Mouse (Mus musculus) CH12.LX (cell line): ENCODE measurements around the gene Taok2. TPM values are rescaled to one million over a fixed set of nuclear protein-coding genes. Genes with fewer than 3 reads are reported as not detected.
A peak's percentile ranks its signal among the peaks of the same experiment; 100 is the strongest.

Experiments used
- DNase-seq: peaks from one replicate; pipeline ENCODE4 v3.0.0-alpha.2; 2013; ENCODE audit errors: extremely low read depth
- H3K27ac ChIP-seq: 2 replicates; pipeline ENCODE4 v1.5.1; 2012; ENCODE audit warnings: low read depth, mild to moderate bottlenecking, control low read depth, moderate library complexity; ENCODE audit not compliant: insufficient read depth
- H3K27me3 ChIP-seq: replicated peaks from 2 replicates; pipeline ENCODE3; 2012; ENCODE audit warnings: inconsistent platforms
- H3K36me3 ChIP-seq, 2 experiments: replicated peaks in 1 of 2; 2 replicates each; pipeline versions ENCODE3 to v1.6.1; 2012; ENCODE audit warnings: inconsistent platforms in 1 of 2, low read length in 1 of 2, mild to moderate bottlenecking in 1 of 2, mixed read lengths in 1 of 2, moderate library complexity in 1 of 2; ENCODE audit not compliant: control insufficient read depth in 1 of 2, insufficient read depth in 1 of 2
- H3K4me1 ChIP-seq, 2 experiments: 2 replicates each; pipeline ENCODE4 v1.6.1; 2012; ENCODE audit warnings: inconsistent platforms in 1 of 2, moderate library complexity in 1 of 2; ENCODE audit not compliant: insufficient read depth in 2 of 2, control insufficient read depth in 1 of 2
- H3K4me2 ChIP-seq: 2 replicates; pipeline ENCODE4 v1.6.1; 2012; ENCODE audit warnings: low read depth, mild to moderate bottlenecking, control low read depth; ENCODE audit not compliant: poor library complexity, insufficient read depth, severe bottlenecking
- H3K4me3 ChIP-seq, 3 experiments: fragments of 150-350 bp in 1 of 3; sonication (generic) in 1 of 3; replicated peaks in 1 of 3; 2 replicates each; pipeline versions ENCODE3 to v1.5.1; 2011 to 2012; ENCODE audit warnings: low read depth in 2 of 3, low read length in 2 of 3, mild to moderate bottlenecking in 2 of 3, moderate library complexity in 2 of 3, control low read depth in 1 of 3, improper control_type of control experiment in 1 of 3, inconsistent platforms in 1 of 3, mixed read lengths in 1 of 3; ENCODE audit not compliant: poor library complexity in 1 of 3
- H3K79me2 ChIP-seq: replicated peaks from 2 replicates; pipeline ENCODE4 v1.6.1; 2012; ENCODE audit warnings: mild to moderate bottlenecking, moderate library complexity; ENCODE audit not compliant: control insufficient read depth, poor library complexity, insufficient read depth, severe bottlenecking; ENCODE audit errors: extremely low read depth
- H3K9ac ChIP-seq: 2 replicates; pipeline ENCODE4 v1.6.1; 2012; ENCODE audit warnings: low read depth, mild to moderate bottlenecking, control low read depth, moderate library complexity; ENCODE audit not compliant: insufficient read depth
- H3K9me3 ChIP-seq: replicated peaks from 2 replicates; pipeline ENCODE3; 2012; ENCODE audit warnings: low read length, inconsistent platforms, mixed read lengths
- BHLHE40 ChIP-seq: IDR thresholded peaks from 2 replicates; pipeline ENCODE4 v1.6.1; 2011; ENCODE audit warnings: mild to moderate bottlenecking, low read depth, low read length, improper control_type of control experiment
- CHD2 ChIP-seq: IDR thresholded peaks from 2 replicates; pipeline ENCODE4 v1.6.1; 2011; ENCODE audit warnings: low read length, improper control_type of control experiment
- CTCF ChIP-seq, 2 experiments: IDR thresholded peaks in 1 of 2; conservative IDR thresholded peaks in 1 of 2; 2 replicates each; pipeline ENCODE4 v1.5.1; 2011 to 2012; ENCODE audit warnings: low read depth in 2 of 2, low read length in 2 of 2, improper control_type of control experiment in 1 of 2, inconsistent platforms in 1 of 2, mild to moderate bottlenecking in 1 of 2, moderate library complexity in 1 of 2
- E2F4 ChIP-seq: IDR thresholded peaks from 2 replicates; pipeline ENCODE4 v1.6.1; 2011; ENCODE audit warnings: low read depth, low read length, improper control_type of control experiment; ENCODE audit not compliant: insufficient replicate concordance
- ELF1 ChIP-seq: IDR thresholded peaks from 2 replicates; pipeline ENCODE4 v1.6.1; 2014; ENCODE audit warnings: low read depth, mild to moderate bottlenecking, inconsistent platforms, low read length, improper control_type of control experiment
- EP300 ChIP-seq: IDR thresholded peaks from 2 replicates; pipeline ENCODE4 v1.6.1; 2011; ENCODE audit warnings: low read length, improper control_type of control experiment
- ETS1 ChIP-seq: conservative IDR thresholded peaks from 2 replicates; pipeline ENCODE4 v1.6.1; 2012; ENCODE audit warnings: low read depth, mild to moderate bottlenecking, inconsistent platforms, low read length, improper control_type of control experiment, moderate library complexity
- GABPA ChIP-seq: IDR thresholded peaks from 2 replicates; pipeline ENCODE4 v1.6.1; 2012; ENCODE audit warnings: low read depth, low read length, improper control_type of control experiment, inconsistent platforms; ENCODE audit not compliant: insufficient replicate concordance
- HCFC1 ChIP-seq: IDR thresholded peaks from 2 replicates; pipeline ENCODE4 v1.6.1; 2012; ENCODE audit warnings: low read depth, mild to moderate bottlenecking, inconsistent platforms, low read length, improper control_type of control experiment
- JUND ChIP-seq: conservative IDR thresholded peaks from 2 replicates; pipeline ENCODE4 v1.6.1; 2011; ENCODE audit warnings: low read depth, low read length, improper control_type of control experiment
- MAX ChIP-seq: IDR thresholded peaks from 2 replicates; pipeline ENCODE4 v1.6.1; 2011; ENCODE audit warnings: low read length, improper control_type of control experiment
- MAZ ChIP-seq: IDR thresholded peaks from 2 replicates; pipeline ENCODE4 v1.6.1; 2012; ENCODE audit warnings: low read depth, mild to moderate bottlenecking, inconsistent platforms, low read length, improper control_type of control experiment, moderate library complexity
- MEF2A ChIP-seq: IDR thresholded peaks from 2 replicates; pipeline ENCODE4 v1.6.1; 2014; ENCODE audit warnings: low read depth, mild to moderate bottlenecking, inconsistent platforms, low read length, improper control_type of control experiment, borderline replicate concordance
- MXI1 ChIP-seq: IDR thresholded peaks from 2 replicates; pipeline ENCODE4 v1.6.1; 2011; ENCODE audit warnings: mild to moderate bottlenecking, low read depth, low read length, improper control_type of control experiment
- NELFE ChIP-seq: IDR thresholded peaks from 2 replicates; pipeline ENCODE4 v1.6.1; 2011; ENCODE audit warnings: low read depth, low read length, improper control_type of control experiment
- NRF1 ChIP-seq: IDR thresholded peaks from 2 replicates; pipeline ENCODE4 v1.6.1; 2014; ENCODE audit warnings: low read depth, mild to moderate bottlenecking, inconsistent platforms, low read length, improper control_type of control experiment, moderate library complexity
- POLR2AphosphoS2 ChIP-seq: IDR thresholded peaks from 2 replicates; pipeline ENCODE4 v1.6.1; 2011; ENCODE audit warnings: low read depth, low read length, improper control_type of control experiment
- RAD21 ChIP-seq: IDR thresholded peaks from 2 replicates; pipeline ENCODE4 v1.6.1; 2011; ENCODE audit warnings: low read depth, mild to moderate bottlenecking, low read length, improper control_type of control experiment, moderate library complexity
- RCOR1 ChIP-seq: conservative IDR thresholded peaks from 2 replicates; pipeline ENCODE4 v1.6.1; 2012; ENCODE audit warnings: low read depth, mild to moderate bottlenecking, inconsistent platforms, low read length, improper control_type of control experiment
- SIN3A ChIP-seq: IDR thresholded peaks from 2 replicates; pipeline ENCODE4 v1.6.1; 2012; ENCODE audit warnings: low read length, improper control_type of control experiment, inconsistent platforms
- SMC3 ChIP-seq: IDR thresholded peaks from 2 replicates; pipeline ENCODE4 v1.6.1; 2011; ENCODE audit warnings: low read depth, low read length, improper control_type of control experiment
- USF2 ChIP-seq: conservative IDR thresholded peaks from 2 replicates; pipeline ENCODE4 v1.6.1; 2011; ENCODE audit warnings: low read depth, low read length, improper control_type of control experiment
- ZMIZ1 ChIP-seq: IDR thresholded peaks from 2 replicates; pipeline ENCODE4 v1.6.1; 2012; ENCODE audit warnings: low read depth, mild to moderate bottlenecking, inconsistent platforms, low read length, improper control_type of control experiment
- ZNF384 ChIP-seq: IDR thresholded peaks from 2 replicates; pipeline ENCODE4 v1.6.1; 2012; ENCODE audit warnings: low read depth, low read length, improper control_type of control experiment, inconsistent platforms
- dilution Hi-C: fragments of 300-500 bp; cut with MboI; formaldehyde crosslinking; loops from 2 replicates; pipeline ENCODE4 v1.14.3; 2020; ENCODE audit warnings: low sequenced_read_pairs; ENCODE audit not compliant: extremely low pct_unique_long_range_greater_than_20kb, extremely low pct_ligation_motif_present
- in situ Hi-C: fragments of 300-500 bp; cut with MboI; formaldehyde crosslinking; loops from 3 replicates; pipeline ENCODE4 v1.14.3; 2019; ENCODE audit warnings: low sequenced_read_pairs, low pct_ligation_motif_present, low pct_unique_long_range_greater_than_20kb, mixed read lengths
- polyA plus RNA-seq: library from polyadenylated mRNA; unstranded; fragments of >175 nt; gene quantifications from 2 replicates; pipeline ENCODE4 v1.2.1, GENCODE M21; 2012; ENCODE audit warnings: low read depth; ENCODE audit not compliant: insufficient read length
- total RNA-seq, 2 experiments: library from RNA; depleted of rRNA; stranded (reverse); fragments of 300-350 nt in 1 of 2; fragments of >200 nt in 1 of 2; gene quantifications; 2 replicates each; pipeline ENCODE4 v1.2.3; 2012 to 2014

Taok2 gene
- total and polyA plus RNA-seq, 3 experiments: 15.3 to 32.2 (median 28.5) TPM

DNA sequence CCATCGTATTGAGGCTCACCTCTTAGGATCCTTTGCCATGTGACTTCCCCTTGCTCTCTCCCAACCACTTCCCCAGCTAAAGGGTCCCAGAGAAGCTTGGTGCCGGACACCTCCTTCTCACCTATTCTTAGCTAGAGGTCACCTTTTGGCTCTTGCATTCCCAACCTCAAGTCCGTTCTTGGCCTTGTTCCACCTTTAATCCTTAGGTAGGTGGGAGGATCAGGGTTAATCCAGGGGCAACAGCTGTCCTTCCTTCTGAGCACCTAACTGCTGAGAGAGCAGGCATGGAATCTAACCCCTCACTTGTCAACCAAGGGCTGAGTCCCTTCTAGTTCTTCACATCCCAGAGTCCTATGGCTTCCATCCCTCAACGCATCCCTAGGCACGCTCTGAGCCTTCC, 58.6 kb downstream of the Taok2 start:
- H3K4me1 ChIP-seq: peaks cover 7 to 8% of the 10 kb centered on the region in 2 experiments; a peak in 2 of 4 replicates
- dilution Hi-C loops (no loop called here), in situ Hi-C loops (no loop called here)
- H3K4me2 ChIP-seq: no peak overlapping the region
- no peaks in the 10 kb centered on the region for H3K79me2 ChIP-seq
- H3K9ac ChIP-seq: no peak overlapping the region
- H3K27me3 ChIP-seq: peaks cover 57% of the 10 kb centered on the region
- TF ChIP-seq POLR2AphosphoS2 (no peak), NELFE (no peak), MAZ (no peak), SIN3A (no peak), JUND (no peak), ZNF384 (no peak), USF2 (no peak), ZMIZ1 (no peak), BHLHE40 (no peak), CHD2 (no peak), HCFC1 (no peak), EP300 (no peak), E2F4 (no peak)
- H3K9me3 ChIP-seq: no peaks in the 10 kb centered on the region
- no peak overlapping the region for H3K27ac ChIP-seq
- H3K4me3 ChIP-seq: no peak overlapping the region
- DNase-seq: no peak
- H3K36me3 ChIP-seq: no peaks in the 10 kb centered on the region

GRCm38 (mm10) chr7:126825403-126825802, 59.1 kb downstream of the Taok2 start:
- Histone ChIP-seq H3K4me2 (no peak overlapping the region), H3K36me3 (no peaks in the 10 kb centered on the region), H3K27me3 (peaks cover 52% of the 10 kb centered on the region), H3K79me2 (no peaks in the 10 kb centered on the region), H3K4me3 (no peak overlapping the region), H3K4me1 (peaks cover 7 to 8% of the 10 kb centered on the region in 2 experiments; a peak in 2 of 4 replicates), H3K9me3 (no peaks in the 10 kb centered on the region), H3K9ac (no peak overlapping the region), H3K27ac (no peak overlapping the region)
- dilution Hi-C loops: no loop called here
- no peak for DNase-seq
- in situ Hi-C loops: no loop called here
- TF ChIP-seq MXI1: no peak
- peak; percentile 77 for TF ChIP-seq ZNF384

DNA sequence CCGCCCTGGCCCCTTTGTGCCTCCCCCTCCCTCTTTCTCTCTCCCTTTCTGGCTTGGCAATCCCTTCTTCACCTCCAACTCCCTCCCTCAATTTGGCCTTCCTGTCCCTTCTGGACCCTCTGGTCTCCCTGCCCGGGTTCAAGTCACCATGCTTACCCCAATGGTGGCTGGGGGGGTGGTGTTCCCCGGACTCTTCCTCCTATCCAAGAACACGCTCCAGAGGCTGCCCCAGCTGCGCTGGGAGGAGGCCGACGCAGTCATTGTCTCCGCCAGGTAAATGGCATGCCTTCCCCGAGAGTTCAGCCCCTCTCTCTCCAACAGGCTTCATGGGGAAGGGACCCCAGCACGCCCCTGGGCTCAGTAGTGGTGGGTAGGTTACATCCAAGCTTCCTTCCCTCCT, 60.6 kb downstream of the Taok2 start:
- peaks cover 2% of the 10 kb centered on the region for H3K9me3 ChIP-seq
- no peak overlapping the region for H3K9ac ChIP-seq
- dilution Hi-C loops (no loop called here), in situ Hi-C loops (no loop called here)
- H3K4me3 ChIP-seq: no peak overlapping the region
- TF ChIP-seq GABPA (no peak), HCFC1 (no peak), NRF1 (no peak), RAD21 (no peak), RCOR1 (no peak), ELF1 (no peak), CTCF (conservative IDR thresholded peaks at IDR 0.05 in 1 of 2, IDR thresholded peaks at IDR 0.05 in 1 of 2; ENCODE audit: low read depth in 2 of 2, low read length in 2 of 2) (no peak), MEF2A (no peak), MXI1 (no peak), MAX (no peak), NELFE (no peak), ZNF384 (no peak), SMC3 (no peak), ETS1 (no peak), ZMIZ1 (no peak)
- no peaks in the 10 kb centered on the region for H3K79me2 ChIP-seq
- peaks cover 42% of the 10 kb centered on the region for H3K27me3 ChIP-seq
- no peak overlapping the region for H3K4me2 ChIP-seq
- DNase-seq: no peak
- peaks cover 2 to 4% of the 10 kb centered on the region in 2 experiments; a peak in 1 of 4 replicates for H3K4me1 ChIP-seq
- no peak overlapping the region for H3K27ac ChIP-seq
- no peaks in the 10 kb centered on the region for H3K36me3 ChIP-seq
